Mouse (Mus musculus): Measurements from ENCODE around the gene Serp1. TPM values are rescaled to one million over a fixed set of nuclear protein-coding genes. Genes with fewer than 3 reads are reported as not detected.
"Not testable (repeated sequence)": the region's sequence is repeated elsewhere in the genome, so short reads cannot be mapped to it uniquely, and the experiment has no call there.

Gene Serp1
- polyA plus RNA-seq, 1 experiment from 2014 or later = 148 TPM

DNA sequence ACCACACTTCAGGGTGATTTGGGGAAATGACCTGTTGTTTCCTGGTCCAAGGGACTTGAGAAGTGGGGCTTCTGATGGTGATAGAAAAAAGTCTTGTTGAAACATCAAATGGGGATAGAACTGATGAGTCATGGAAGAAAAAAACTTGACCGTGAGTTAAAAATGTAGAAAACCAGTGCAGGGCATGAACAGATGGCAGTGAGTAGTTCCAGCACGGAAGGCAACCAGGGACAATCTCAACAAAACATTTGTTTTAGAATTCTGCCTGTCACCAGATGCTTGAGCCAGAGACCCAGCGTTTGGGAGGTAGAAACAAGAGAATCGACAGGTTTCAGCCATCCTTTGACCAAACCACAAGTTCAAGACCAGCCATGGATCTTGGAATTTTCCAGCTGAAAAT is 32.1 kb downstream of the Serp1 start:
- ATAC-seq (ENCODE audit: insufficient read depth, low FRiP score, low TSS enrichment) (no peak), DNase-seq (ENCODE audit: low spot score) (no peak)
- Histone ChIP-seq H3K27ac (ENCODE audit: low read depth, low read length) (no peak overlapping the region), H3K36me3 (ENCODE audit: control insufficient read depth, insufficient read depth, low read length) (no peaks in the 10 kb centered on the region), H3K9ac (ENCODE audit: low read length) (no peak overlapping the region), H3K4me3 (ENCODE audit: low read depth, low read length) (no peak overlapping the region), H3K4me1 (ENCODE audit: control insufficient read depth, insufficient read depth, low read length) (no peaks in the 10 kb centered on the region), H3K4me2 (ENCODE audit: low read depth) (no peak overlapping the region), H3K27me3 (ENCODE audit: control insufficient read depth, insufficient read depth, low read length) (no peaks in the 10 kb centered on the region), H3K9me3 (ENCODE audit: control insufficient read depth, low read length) (no peaks in the 10 kb centered on the region)
- 86% methylated on average over 4 of the region's 4 CpGs for WGBS

DNA sequence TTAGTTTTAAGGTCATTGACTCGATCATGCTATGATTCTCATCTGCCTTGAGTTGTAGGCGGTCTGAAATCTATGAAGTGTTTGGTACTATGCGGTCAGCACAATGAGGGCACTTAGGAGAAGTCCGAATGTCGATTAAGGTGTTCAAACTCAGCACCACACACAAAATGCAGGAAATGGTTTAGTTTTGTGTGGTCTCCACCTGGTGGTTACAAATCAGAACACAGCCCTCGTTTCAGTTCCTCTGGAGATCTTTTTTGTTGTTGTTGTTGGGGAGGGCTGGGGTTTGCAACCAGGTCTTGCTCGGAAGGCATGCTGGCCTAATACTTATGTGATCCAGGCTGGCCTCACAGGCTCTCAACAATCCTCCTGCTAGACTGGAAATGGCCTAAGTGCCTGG is 34.9 kb downstream of the Serp1 start:
- ATAC-seq (ENCODE audit: insufficient read depth, low FRiP score, low TSS enrichment) (no peak), DNase-seq (ENCODE audit: low spot score) (no peak)
- H3K27ac ChIP-seq (ENCODE audit: low read depth, low read length) = no peak overlapping the region
- no peak overlapping the region for H3K9ac ChIP-seq (ENCODE audit: low read length)
- no peaks in the 10 kb centered on the region for H3K4me1 ChIP-seq (ENCODE audit: control insufficient read depth, insufficient read depth, low read length)
- H3K27me3 ChIP-seq (ENCODE audit: control insufficient read depth, insufficient read depth, low read length) = no peaks in the 10 kb centered on the region
- H3K4me2 ChIP-seq (ENCODE audit: low read depth) = no peak overlapping the region
- H3K9me3 ChIP-seq (ENCODE audit: control insufficient read depth, low read length) = no peaks in the 10 kb centered on the region
- H3K36me3 ChIP-seq (ENCODE audit: control insufficient read depth, insufficient read depth, low read length) = no peaks in the 10 kb centered on the region
- no peak overlapping the region for H3K4me3 ChIP-seq (ENCODE audit: low read depth, low read length)
- 84% methylated on average over 7 of the region's 7 CpGs for WGBS

DNA sequence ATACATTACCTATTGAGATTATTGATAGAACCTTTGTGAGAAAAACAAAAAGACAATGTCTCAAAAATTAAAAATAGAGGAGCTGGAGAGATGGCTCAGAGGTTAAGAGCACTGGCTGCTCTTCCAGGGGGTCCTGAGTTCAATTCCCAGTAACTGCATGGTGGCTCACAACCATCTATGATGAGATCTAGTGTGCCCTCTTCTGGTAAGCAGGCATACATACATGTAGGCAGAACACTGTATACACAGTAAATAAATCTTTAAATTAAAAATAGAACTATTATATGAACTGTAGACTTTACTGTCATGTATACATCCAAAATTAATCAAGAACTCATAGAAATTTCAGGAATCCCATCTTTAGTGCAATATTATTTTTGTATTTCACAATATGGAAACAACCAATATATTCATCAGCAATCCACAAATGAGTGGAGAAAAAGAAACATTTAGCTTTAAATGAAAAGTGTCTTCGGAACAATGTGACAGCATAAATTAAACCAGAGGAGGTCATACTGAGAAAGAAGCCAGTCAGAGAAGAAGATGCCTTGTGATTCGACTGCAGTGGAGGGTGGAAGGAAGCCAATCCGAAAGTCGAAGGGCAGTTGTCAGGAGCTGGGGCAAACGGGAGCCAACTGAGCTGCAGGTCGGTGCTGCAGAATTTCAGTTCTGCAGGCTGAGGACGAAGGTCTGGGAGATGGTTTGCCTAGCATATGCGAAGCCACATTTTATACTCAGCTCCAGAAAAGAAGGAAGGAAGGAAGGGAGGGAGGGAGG is 37.5 kb downstream of the Serp1 start:
- Histone ChIP-seq H3K4me2 (ENCODE audit: low read depth) (no peak overlapping the region), H3K9ac (ENCODE audit: low read length) (no peak overlapping the region), H3K36me3 (ENCODE audit: control insufficient read depth, insufficient read depth, low read length) (no peaks in the 10 kb centered on the region), H3K4me3 (ENCODE audit: low read depth, low read length) (no peak overlapping the region), H3K27ac (ENCODE audit: low read depth, low read length) (no peak overlapping the region), H3K9me3 (ENCODE audit: control insufficient read depth, low read length) (no peaks in the 10 kb centered on the region), H3K27me3 (ENCODE audit: control insufficient read depth, insufficient read depth, low read length) (no peaks in the 10 kb centered on the region), H3K4me1 (ENCODE audit: control insufficient read depth, insufficient read depth, low read length) (no peaks in the 10 kb centered on the region)
- ATAC-seq (ENCODE audit: insufficient read depth, low FRiP score, low TSS enrichment) = no peak
- DNase-seq (ENCODE audit: low spot score) = no peak
- WGBS = 82% methylated on average over 8 of the region's 8 CpGs

DNA sequence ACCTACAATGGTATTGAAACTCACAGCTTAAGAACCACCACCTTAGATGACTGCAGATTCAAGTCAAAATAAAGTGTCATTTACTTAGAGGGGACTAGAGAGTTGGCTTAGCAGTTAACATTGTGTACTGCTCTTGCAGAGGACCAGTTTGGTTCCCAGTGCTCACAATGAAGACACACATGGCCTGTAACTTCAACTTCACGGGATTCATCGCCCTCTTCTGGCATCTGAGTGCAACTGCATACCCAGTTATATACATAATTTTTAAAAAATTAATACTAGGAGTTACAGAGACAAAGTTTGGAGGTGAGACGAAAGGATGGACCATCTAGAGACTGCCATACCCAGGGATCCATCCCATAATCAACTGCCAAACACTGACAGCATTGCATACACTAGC is 38.6 kb downstream of the Serp1 start:
- Histone ChIP-seq H3K27ac (ENCODE audit: low read depth, low read length) (no peak overlapping the region), H3K9me3 (ENCODE audit: control insufficient read depth, low read length) (no peaks in the 10 kb centered on the region), H3K4me2 (ENCODE audit: low read depth) (no peak overlapping the region), H3K9ac (ENCODE audit: low read length) (no peak overlapping the region), H3K27me3 (ENCODE audit: control insufficient read depth, insufficient read depth, low read length) (no peaks in the 10 kb centered on the region), H3K4me3 (ENCODE audit: low read depth, low read length) (no peak overlapping the region), H3K4me1 (ENCODE audit: control insufficient read depth, insufficient read depth, low read length) (no peaks in the 10 kb centered on the region), H3K36me3 (ENCODE audit: control insufficient read depth, insufficient read depth, low read length) (no peaks in the 10 kb centered on the region)
- 74% methylated on average over 3 of the region's 3 CpGs for WGBS
- DNase-seq (ENCODE audit: low spot score) = no peak
- no peak for ATAC-seq (ENCODE audit: insufficient read depth, low FRiP score, low TSS enrichment)

DNA sequence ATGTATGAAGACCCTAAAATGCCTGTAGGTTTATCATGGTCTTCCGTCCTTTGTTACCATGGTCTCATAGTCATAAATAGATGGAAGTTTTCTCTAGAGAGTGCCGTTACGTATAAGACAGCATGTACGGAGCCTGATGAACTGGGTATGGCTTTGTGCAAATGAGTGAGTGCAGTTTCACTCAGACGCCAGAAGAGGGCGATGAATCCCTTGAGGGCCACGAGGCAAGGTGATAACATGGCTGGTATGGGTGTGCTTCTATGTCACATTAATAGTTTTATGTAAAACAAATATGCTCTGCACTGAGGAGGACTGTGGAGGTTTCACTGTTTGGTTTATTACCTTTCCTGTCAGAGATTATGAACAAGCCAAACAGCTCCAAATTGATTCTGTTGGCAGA is 39.8 kb downstream of the Serp1 start:
- no peaks in the 10 kb centered on the region for H3K36me3 ChIP-seq (ENCODE audit: control insufficient read depth, insufficient read depth, low read length)
- no peaks in the 10 kb centered on the region for H3K4me1 ChIP-seq (ENCODE audit: control insufficient read depth, insufficient read depth, low read length)
- H3K27ac ChIP-seq (ENCODE audit: low read depth, low read length) = no peak overlapping the region
- no peaks in the 10 kb centered on the region for H3K27me3 ChIP-seq (ENCODE audit: control insufficient read depth, insufficient read depth, low read length)
- 75% methylated on average over 7 of the region's 7 CpGs for WGBS
- H3K9ac ChIP-seq (ENCODE audit: low read length) = no peak overlapping the region
- no peaks in the 10 kb centered on the region for H3K9me3 ChIP-seq (ENCODE audit: control insufficient read depth, low read length)
- ATAC-seq (ENCODE audit: insufficient read depth, low FRiP score, low TSS enrichment) (no peak), DNase-seq (ENCODE audit: low spot score) (no peak)
- H3K4me3 ChIP-seq (ENCODE audit: low read depth, low read length) = no peak overlapping the region
- no peak overlapping the region for H3K4me2 ChIP-seq (ENCODE audit: low read depth)

DNA sequence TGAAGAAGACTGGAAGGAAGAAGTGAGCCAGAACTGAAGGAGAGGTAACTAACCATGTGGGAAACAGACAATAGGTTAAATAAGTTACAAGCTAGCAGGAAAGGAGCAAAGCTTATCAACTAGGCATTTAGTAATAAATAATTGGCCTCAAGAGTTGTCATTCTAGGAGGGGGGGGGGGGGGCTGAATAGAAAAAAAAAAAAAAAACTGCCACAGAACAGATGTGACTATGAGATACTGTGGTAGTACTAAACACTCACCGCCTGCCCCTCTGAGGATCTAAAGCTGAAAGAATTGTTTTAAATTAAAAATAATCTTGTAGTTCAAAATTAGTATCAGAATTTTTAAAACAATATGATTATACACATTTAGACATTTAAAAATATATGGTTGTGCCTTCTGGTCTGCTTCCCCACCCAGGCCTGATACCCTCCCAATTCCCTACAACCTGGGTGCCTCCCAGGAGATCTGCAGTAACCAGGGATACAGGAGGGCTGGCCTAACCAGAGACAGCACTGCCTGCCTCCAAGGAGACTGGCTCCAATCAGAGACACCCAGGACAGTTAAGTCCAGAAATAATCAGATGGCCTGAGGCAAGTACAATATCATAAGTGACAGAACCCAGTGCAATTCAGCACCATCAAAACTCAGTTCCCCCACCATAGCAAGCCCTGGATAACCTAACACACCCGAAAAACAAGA is 46.8 kb downstream of the Serp1 start:
- no peak overlapping the region for H3K27ac ChIP-seq (ENCODE audit: low read depth, low read length)
- no peak overlapping the region for H3K4me3 ChIP-seq (ENCODE audit: low read depth, low read length)
- H3K9ac ChIP-seq (ENCODE audit: low read length) = no peak overlapping the region
- WGBS = 85% methylated on average over 2 of the region's 2 CpGs
- no peak for ATAC-seq (ENCODE audit: insufficient read depth, low FRiP score, low TSS enrichment)
- no peaks in the 10 kb centered on the region for H3K27me3 ChIP-seq (ENCODE audit: control insufficient read depth, insufficient read depth, low read length)
- H3K4me2 ChIP-seq (ENCODE audit: low read depth) = no peak overlapping the region
- no peaks in the 10 kb centered on the region for H3K4me1 ChIP-seq (ENCODE audit: control insufficient read depth, insufficient read depth, low read length)
- no peaks in the 10 kb centered on the region for H3K36me3 ChIP-seq (ENCODE audit: control insufficient read depth, insufficient read depth, low read length)
- no peaks in the 10 kb centered on the region for H3K9me3 ChIP-seq (ENCODE audit: control insufficient read depth, low read length)
- DNase-seq (ENCODE audit: low spot score) = no peak

DNA sequence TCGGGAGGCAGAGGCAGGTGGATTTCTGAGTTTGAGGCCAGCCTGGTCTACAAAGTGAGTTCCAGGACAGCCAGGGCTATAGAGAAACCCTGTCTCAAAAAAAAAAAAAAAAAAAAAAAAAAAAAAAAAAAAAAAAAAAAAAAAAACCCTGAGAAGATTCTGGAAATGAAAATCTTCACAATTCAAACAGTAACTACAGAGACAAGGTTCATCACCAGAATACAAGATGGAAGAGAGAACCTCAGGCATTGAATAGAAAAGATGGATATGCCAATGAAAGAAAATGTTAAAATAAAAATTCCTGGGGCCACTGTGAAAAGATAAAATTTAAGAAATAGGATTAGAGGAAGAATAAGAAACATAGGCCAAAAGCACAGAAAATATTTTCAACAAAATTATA is 50.4 kb downstream of the Serp1 start:
- not testable (repeated sequence) for ATAC-seq (ENCODE audit: insufficient read depth, low FRiP score, low TSS enrichment); H3K27ac ChIP-seq (ENCODE audit: low read depth, low read length); H3K4me1 ChIP-seq (ENCODE audit: control insufficient read depth, insufficient read depth, low read length); H3K9me3 ChIP-seq (ENCODE audit: control insufficient read depth, low read length); H3K9ac ChIP-seq (ENCODE audit: low read length); DNase-seq (ENCODE audit: low spot score); H3K4me2 ChIP-seq (ENCODE audit: low read depth); H3K36me3 ChIP-seq (ENCODE audit: control insufficient read depth, insufficient read depth, low read length); H3K27me3 ChIP-seq (ENCODE audit: control insufficient read depth, insufficient read depth, low read length); H3K4me3 ChIP-seq (ENCODE audit: low read depth, low read length)
- 89% methylated on average over 1 of the region's 1 CpGs for WGBS
